Mouse (Mus musculus) spleen, adult 12 weeks (tissue): Measurements from ENCODE around the gene Apol9a.
A peak's percentile ranks its signal among the peaks of the same experiment; 100 is the strongest.

ENCODE experiments used
- DNase-seq: peaks from one replicate; pipeline ENCODE4 v3.0.0; 2022; ENCODE audit warnings: low spot score

Gene Apol9a

GRCm38 (mm10) chr15:77376920-77377319 lies 34.0 kb downstream of the Apol9a start:
- DNase-seq = no peak

- no peak for DNase-seq
These were observed 40.3 kb downstream of the Apol9a start for GRCm38 (mm10) chr15:77370588-77370987.

- DNase-seq = no peak
These were observed 41.0 kb downstream of the Apol9a start for GRCm38 (mm10) chr15:77369981-77370380.

GRCm38 (mm10) chr15:77368818-77369320 lies 42.1 kb downstream of the Apol9a start:
- no peak for DNase-seq

- peak; percentile 52 for DNase-seq
These were observed 42.8 kb downstream of the Apol9a start for GRCm38 (mm10) chr15:77368148-77368547.

GRCm38 (mm10) chr15:77367504-77367903 lies 43.4 kb downstream of the Apol9a start:
- no peak for DNase-seq

GRCm38 (mm10) chr15:77366706-77367484 lies 44.0 kb downstream of the Apol9a start:
- DNase-seq = no peak

GRCm38 (mm10) chr15:77365700-77366570 lies 45.0 kb downstream of the Apol9a start:
- DNase-seq = no peak

GRCm38 (mm10) chr15:77364026-77364425 lies 46.9 kb downstream of the Apol9a start:
- no peak for DNase-seq

GRCm38 (mm10) chr15:77363578-77363977 lies 47.4 kb downstream of the Apol9a start:
- no peak for DNase-seq

- DNase-seq = no peak
These were observed 48.0 kb downstream of the Apol9a start for GRCm38 (mm10) chr15:77362952-77363351.

- no peak for DNase-seq
These were observed 51.0 kb downstream of the Apol9a start for GRCm38 (mm10) chr15:77359905-77360304.

- DNase-seq = no peak
These were observed 51.4 kb downstream of the Apol9a start for GRCm38 (mm10) chr15:77359486-77359885.

GRCm38 (mm10) chr15:77359084-77359483 lies 51.9 kb downstream of the Apol9a start:
- no peak for DNase-seq

- DNase-seq = peak; percentile 15
These were observed 52.5 kb downstream of the Apol9a start for GRCm38 (mm10) chr15:77358320-77359040.

GRCm38 (mm10) chr15:77356248-77356810 lies 54.6 kb downstream of the Apol9a start:
- no peak for DNase-seq

GRCm38 (mm10) chr15:77354848-77355551 lies 55.9 kb downstream of the Apol9a start:
- no peak for DNase-seq

- DNase-seq = no peak
These were observed 56.5 kb downstream of the Apol9a start for GRCm38 (mm10) chr15:77354496-77354847.
